Mouse (Mus musculus): ENCODE measurements at regions not wholly inside any gene's neighbourhood (a gene's known extent, or its start where the extent isn't known, plus 50 kb on each side); places are given as distances from the start of the nearest gene placed in this dataset.

DNA sequence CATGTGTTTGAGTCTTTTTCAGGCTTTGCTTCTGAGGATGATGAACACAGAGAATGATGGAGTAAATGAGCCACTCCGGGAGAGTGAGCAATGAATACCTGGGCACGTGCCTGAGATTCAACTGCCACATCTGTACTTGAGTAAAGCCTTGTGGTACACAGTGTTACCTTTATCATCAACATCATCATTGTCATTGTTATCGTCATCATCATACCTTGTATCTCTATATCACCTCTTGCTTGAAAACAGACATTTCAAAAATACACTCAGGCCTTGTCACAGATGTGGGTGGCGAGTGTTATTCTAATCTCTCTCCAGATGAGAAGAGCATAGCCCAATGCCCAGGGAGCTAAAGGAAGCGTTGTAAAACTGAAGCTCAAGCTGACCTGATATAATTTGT, 158.4 kb downstream of the Ifng start:
- TF ChIP-seq CTCF (IDR thresholded peaks at IDR 0.05) (no peak), POLR2A (IDR thresholded peaks at IDR 0.05; ENCODE audit: insufficient read depth, low read depth, low read length) (no peak), EP300 (IDR thresholded peaks at IDR 0.05; ENCODE audit: insufficient read depth, low read depth, low read length) (no peak)
